Mouse (Mus musculus): Measurements from ENCODE around the gene Sapcd1. TPM values are rescaled to one million over a fixed set of nuclear protein-coding genes. Genes with fewer than 3 reads are reported as not detected.

The Sapcd1 gene
- polyA plus RNA-seq, 1 experiment: 0.87 TPM

DNA sequence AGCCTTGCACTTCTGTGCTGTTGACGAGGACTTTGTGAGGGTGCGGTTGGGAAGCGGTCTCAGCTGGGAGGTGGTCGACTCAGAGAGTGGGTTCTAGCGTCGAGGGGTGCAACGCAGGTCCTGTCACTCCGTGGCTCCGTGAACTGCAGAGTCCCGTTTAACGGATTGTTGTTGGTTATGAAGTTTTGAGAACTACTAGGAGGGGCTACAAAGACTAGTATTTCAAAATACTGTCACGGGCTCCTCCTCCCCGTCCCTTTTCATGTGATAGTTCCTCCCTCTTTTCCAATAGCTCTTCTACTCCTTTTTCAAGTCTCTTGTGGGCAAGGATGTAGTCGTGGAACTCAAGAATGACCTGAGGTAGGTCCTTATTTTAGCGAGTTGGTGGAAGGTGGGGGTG is 45.5 kb downstream of the Sapcd1 start:
- under 1% methylated on average over 15 of the region's 15 CpGs for WGBS
- peak overlapping the region; percentile 81 for H3K4me3 ChIP-seq (ENCODE audit: low read depth, low read length)
- TF ChIP-seq POLR2A (IDR thresholded peaks at IDR 0.05; ENCODE audit: low read depth, low read length) (no peak), CTCF (IDR thresholded peaks at IDR 0.05; ENCODE audit: extremely low read depth, insufficient read length, insufficient replicate concordance, low read depth, low read length) (no peak)
- H3K36me3 ChIP-seq (ENCODE audit: control insufficient read depth, insufficient read depth, low read length): peaks cover 16% of the 10 kb centered on the region
- H3K4me1 ChIP-seq (ENCODE audit: control insufficient read depth, insufficient read depth, insufficient read length, low read length): peaks cover 4% of the 10 kb centered on the region; the same call in 1 of the 2 replicates
- no peak overlapping the region; the same call in 1 of the 2 replicates for H3K27ac ChIP-seq (ENCODE audit: insufficient read depth, low read depth, low read length)
- H3K27me3 ChIP-seq (ENCODE audit: control insufficient read depth, insufficient read depth, low read length): no peaks in the 10 kb centered on the region

DNA sequence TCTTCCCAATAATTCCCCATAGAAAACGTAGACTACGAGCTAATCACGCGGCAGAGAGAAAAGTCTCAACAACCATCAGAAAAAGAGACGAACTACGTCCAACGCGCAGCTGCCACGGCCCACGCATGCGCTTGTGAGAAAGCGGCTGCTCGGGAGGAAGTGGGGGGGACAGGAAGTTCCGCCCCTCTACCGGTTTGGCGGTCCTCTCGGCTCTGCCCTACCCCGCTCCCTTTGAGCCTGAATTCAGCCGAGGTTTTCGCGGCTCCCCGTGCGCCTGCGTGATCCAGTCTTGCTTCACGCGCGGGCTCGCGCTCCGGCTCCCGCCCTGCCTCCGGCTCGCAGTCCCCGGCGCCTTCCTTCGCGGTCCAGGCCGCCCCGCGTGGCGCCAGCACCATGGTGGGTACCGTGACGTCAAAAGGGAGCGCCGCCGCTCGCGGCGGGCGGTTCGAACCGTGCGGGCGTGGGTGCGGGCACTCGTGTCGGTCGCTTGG is 46.1 kb downstream of the Sapcd1 start, which contains the start of gene Lsm2:
Lsm2 (plus strand) TSS at position 173 of the 491 bp plus-strand sequence.
- H3K27ac ChIP-seq (ENCODE audit: insufficient read depth, low read depth, low read length): peak within 1 kb of the TSS; percentile 93
- TF ChIP-seq POLR2A (IDR thresholded peaks at IDR 0.05; ENCODE audit: low read depth, low read length): peak; percentile 72
- TF ChIP-seq CTCF (IDR thresholded peaks at IDR 0.05; ENCODE audit: extremely low read depth, insufficient read length, insufficient replicate concordance, low read depth, low read length): no peak
- WGBS: under 1% methylated on average over 58 of the region's 58 CpGs
- H3K4me1 ChIP-seq (ENCODE audit: control insufficient read depth, insufficient read depth, insufficient read length, low read length): peaks cover 4% of the 10 kb centered on the region; the same call in 1 of the 2 replicates
- H3K4me3 ChIP-seq (ENCODE audit: low read depth, low read length): peak within 1 kb of the TSS; percentile 81
- peaks cover 16% of the 10 kb centered on the region for H3K36me3 ChIP-seq (ENCODE audit: control insufficient read depth, insufficient read depth, low read length)
- H3K27me3 ChIP-seq (ENCODE audit: control insufficient read depth, insufficient read depth, low read length): no peaks in the 10 kb centered on the region

DNA sequence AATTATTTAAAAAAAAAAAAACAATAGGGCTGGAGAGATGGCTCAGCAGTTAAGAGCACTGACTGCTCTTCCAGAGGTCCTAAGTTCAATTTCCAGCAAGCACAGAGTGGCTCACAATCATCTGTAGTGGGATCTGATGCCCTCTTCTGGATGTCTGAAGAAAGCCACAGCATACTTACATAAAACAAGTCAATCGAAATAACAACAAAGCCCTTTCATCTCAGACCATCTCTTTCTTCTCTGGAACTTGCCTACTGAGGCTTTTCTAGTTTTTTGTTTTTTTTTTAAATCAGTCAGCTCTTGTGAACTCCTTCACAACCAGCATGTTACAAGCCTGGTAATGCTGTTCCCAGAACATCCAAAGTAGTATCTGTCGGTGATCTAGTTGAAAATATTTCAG is 47.2 kb downstream of the Sapcd1 start:
- WGBS: 2% methylated on average over 2 of the region's 2 CpGs
- Histone ChIP-seq H3K27me3 (ENCODE audit: control insufficient read depth, insufficient read depth, low read length) (no peaks in the 10 kb centered on the region), H3K4me1 (ENCODE audit: control insufficient read depth, insufficient read depth, insufficient read length, low read length) (peaks cover 4% of the 10 kb centered on the region; the same call in 1 of the 2 replicates), H3K4me3 (ENCODE audit: low read depth, low read length) (no peak overlapping the region), H3K36me3 (ENCODE audit: control insufficient read depth, insufficient read depth, low read length) (peaks cover 8% of the 10 kb centered on the region), H3K27ac (ENCODE audit: insufficient read depth, low read depth, low read length) (peak overlapping the region; percentile 25; the same call in 1 of the 2 replicates)
- TF ChIP-seq CTCF (IDR thresholded peaks at IDR 0.05; ENCODE audit: extremely low read depth, insufficient read length, insufficient replicate concordance, low read depth, low read length): no peak
- TF ChIP-seq POLR2A (IDR thresholded peaks at IDR 0.05; ENCODE audit: low read depth, low read length): no peak

DNA sequence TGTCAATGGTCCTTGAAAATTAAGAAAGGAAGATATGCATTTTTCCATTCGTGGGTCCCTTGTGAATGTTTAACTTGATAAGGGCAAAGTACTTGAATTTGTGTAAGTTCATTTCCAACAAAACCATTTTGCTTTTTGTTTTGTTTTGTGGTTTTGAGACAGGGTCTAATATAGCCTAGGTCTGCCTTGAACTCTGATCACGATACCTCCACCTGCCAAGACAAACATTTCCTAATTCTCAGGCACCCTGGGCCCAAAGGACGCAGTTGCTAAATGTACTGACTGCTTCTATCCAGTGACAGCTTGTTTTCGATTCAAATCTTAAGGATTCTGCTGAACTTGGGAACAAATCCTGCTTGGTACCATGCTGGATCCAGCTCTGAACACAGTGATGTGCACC is 48.2 kb downstream of the Sapcd1 start:
- Histone ChIP-seq H3K4me1 (ENCODE audit: control insufficient read depth, insufficient read depth, insufficient read length, low read length) (peaks cover 4% of the 10 kb centered on the region; the same call in 1 of the 2 replicates), H3K36me3 (ENCODE audit: control insufficient read depth, insufficient read depth, low read length) (no peaks in the 10 kb centered on the region; the same call in 1 of the 2 replicates), H3K27ac (ENCODE audit: insufficient read depth, low read depth, low read length) (no peak overlapping the region), H3K4me3 (ENCODE audit: low read depth, low read length) (no peak overlapping the region), H3K27me3 (ENCODE audit: control insufficient read depth, insufficient read depth, low read length) (no peaks in the 10 kb centered on the region)
- 49% methylated on average over 4 of the region's 4 CpGs for WGBS
- TF ChIP-seq CTCF (IDR thresholded peaks at IDR 0.05; ENCODE audit: extremely low read depth, insufficient read length, insufficient replicate concordance, low read depth, low read length) (no peak), POLR2A (IDR thresholded peaks at IDR 0.05; ENCODE audit: low read depth, low read length) (no peak)

GRCm38 (mm10) chr17:34978239-34978638 is 49.6 kb downstream of the Sapcd1 start:
- Histone ChIP-seq H3K27ac (ENCODE audit: insufficient read depth, low read depth, low read length) (no peak overlapping the region), H3K4me1 (ENCODE audit: control insufficient read depth, insufficient read depth, insufficient read length, low read length) (peaks cover 4% of the 10 kb centered on the region; the same call in 1 of the 2 replicates), H3K27me3 (ENCODE audit: control insufficient read depth, insufficient read depth, low read length) (no peaks in the 10 kb centered on the region), H3K4me3 (ENCODE audit: low read depth, low read length) (no peak overlapping the region), H3K36me3 (ENCODE audit: control insufficient read depth, insufficient read depth, low read length) (no peaks in the 10 kb centered on the region)
- no peak for TF ChIP-seq POLR2A (IDR thresholded peaks at IDR 0.05; ENCODE audit: low read depth, low read length)
- no peak for TF ChIP-seq CTCF (IDR thresholded peaks at IDR 0.05; ENCODE audit: extremely low read depth, insufficient read length, insufficient replicate concordance, low read depth, low read length)
- WGBS: 93% methylated on average over 27 of the region's 27 CpGs

GRCm38 (mm10) chr17:34977000-34977399 is 50.8 kb downstream of the Sapcd1 start:
- Histone ChIP-seq H3K4me1 (ENCODE audit: control insufficient read depth, insufficient read depth, insufficient read length, low read length) (peaks cover 4% of the 10 kb centered on the region; the same call in 1 of the 2 replicates), H3K27ac (ENCODE audit: insufficient read depth, low read depth, low read length) (no peak overlapping the region), H3K27me3 (ENCODE audit: control insufficient read depth, insufficient read depth, low read length) (no peaks in the 10 kb centered on the region), H3K4me3 (ENCODE audit: low read depth, low read length) (no peak overlapping the region), H3K36me3 (ENCODE audit: control insufficient read depth, insufficient read depth, low read length) (no peaks in the 10 kb centered on the region)
- WGBS: 96% methylated on average over 20 of the region's 20 CpGs
- no peak for TF ChIP-seq POLR2A (IDR thresholded peaks at IDR 0.05; ENCODE audit: low read depth, low read length)
- TF ChIP-seq CTCF (IDR thresholded peaks at IDR 0.05; ENCODE audit: extremely low read depth, insufficient read length, insufficient replicate concordance, low read depth, low read length): no peak

Other genes starting within 250 kb of the Sapcd1 start
- gene Cyp21a1, start 223.5 kb downstream of the Sapcd1 start, polyA plus RNA-seq (2012; rRNA removed): 0.18 and 0.67 TPM in 2 replicates
- gene Stk19, start 191.1 kb downstream of the Sapcd1 start, polyA plus RNA-seq (2012; rRNA removed): 28.6 and 56.3 TPM in 2 replicates
- gene Dxo, start 191.0 kb downstream of the Sapcd1 start, polyA plus RNA-seq (2012; rRNA removed): 31.5 and 51.8 TPM in 2 replicates
- gene Skiv2l, start 177.8 kb downstream of the Sapcd1 start, polyA plus RNA-seq (2012; rRNA removed): 48.1 and 79.3 TPM in 2 replicates
- 7.8 and 18.3 TPM in 2 replicates for gene Nelfe, start 177.6 kb downstream of the Sapcd1 start, polyA plus RNA-seq (2012; rRNA removed)
- 22.4 and 71.5 TPM in 2 replicates for gene Cfb, start 165.5 kb downstream of the Sapcd1 start, polyA plus RNA-seq (2012; rRNA removed)
- gene Zbtb12, start 148.5 kb downstream of the Sapcd1 start, polyA plus RNA-seq (2012; rRNA removed): 2.9 and 6.8 TPM in 2 replicates
- gene Gm20547, start 146.0 kb downstream of the Sapcd1 start, polyA plus RNA-seq (2012; rRNA removed): not detected in 2 replicates
- gene C2, start 129.8 kb downstream of the Sapcd1 start, polyA plus RNA-seq (2012; rRNA removed): 4.3 and 10.6 TPM in 2 replicates
- gene Ehmt2, start 129.5 kb downstream of the Sapcd1 start, polyA plus RNA-seq (2012; rRNA removed): 101 and 242 TPM in 2 replicates
- gene Slc44a4, start 113.5 kb downstream of the Sapcd1 start, polyA plus RNA-seq (2012; rRNA removed): 64.8 and 101 TPM in 2 replicates
- gene Neu1, start 96.8 kb downstream of the Sapcd1 start, polyA plus RNA-seq (2012; rRNA removed): 21.2 and 68.8 TPM in 2 replicates
- gene Hspa1b, start 68.8 kb downstream of the Sapcd1 start, polyA plus RNA-seq (2012; rRNA removed): 17.1 and 19.8 TPM in 2 replicates
- not detected in 2 replicates for gene Gm20481, start 58.1 kb downstream of the Sapcd1 start, polyA plus RNA-seq (2012; rRNA removed)
- gene Hspa1a, start 55.9 kb downstream of the Sapcd1 start, polyA plus RNA-seq (2012; rRNA removed): 8.9 and 9.3 TPM in 2 replicates
- gene Hspa1l, start 55.3 kb downstream of the Sapcd1 start, polyA plus RNA-seq (2012; rRNA removed): 0.06 and 0.14 TPM in 2 replicates
- 51.7 and 82.1 TPM in 2 replicates for gene Lsm2, start 46.2 kb downstream of the Sapcd1 start, polyA plus RNA-seq (2012; rRNA removed)
- 123 and 182 TPM in 2 replicates for gene Vars, start 27.0 kb downstream of the Sapcd1 start, polyA plus RNA-seq (2012; rRNA removed)
- gene Vwa7, start 11.4 kb downstream of the Sapcd1 start, polyA plus RNA-seq (2012; rRNA removed): 0.82 and 1.2 TPM in 2 replicates
- 2.2 and 2.3 TPM in 2 replicates for gene Msh5, start 18.7 kb upstream of the Sapcd1 start, polyA plus RNA-seq (2012; rRNA removed)
- 134 and 219 TPM in 2 replicates for gene Clic1, start 21.9 kb upstream of the Sapcd1 start, polyA plus RNA-seq (2012; rRNA removed)
- 8.5 and 14.5 TPM in 2 replicates for gene Ddah2, start 31.0 kb upstream of the Sapcd1 start, polyA plus RNA-seq (2012; rRNA removed)
- gene Ly6g6c, start 37.4 kb upstream of the Sapcd1 start, polyA plus RNA-seq (2012; rRNA removed): 9.3 and 9.9 TPM in 2 replicates
- gene Mpig6b, start 38.2 kb upstream of the Sapcd1 start, polyA plus RNA-seq (2012; rRNA removed): 0.28 and 0.39 TPM in 2 replicates
- 1.3 and 19.4 TPM in 2 replicates for gene Ly6g6e, start 48.9 kb upstream of the Sapcd1 start, polyA plus RNA-seq (2012; rRNA removed)
- gene Ly6g6d, start 50.0 kb upstream of the Sapcd1 start, polyA plus RNA-seq (2012; rRNA removed): 7.2 and 10.7 TPM in 2 replicates
- gene Ly6g6f, start 57.6 kb upstream of the Sapcd1 start, polyA plus RNA-seq (2012; rRNA removed): 1.2 and 3.8 TPM in 2 replicates
- 114 and 183 TPM in 2 replicates for gene Abhd16a, start 61.2 kb upstream of the Sapcd1 start, polyA plus RNA-seq (2012; rRNA removed)
- not detected in 2 replicates for gene Ly6g5c, start 80.3 kb upstream of the Sapcd1 start, polyA plus RNA-seq (2012; rRNA removed)
- gene Ly6g5b, start 87.4 kb upstream of the Sapcd1 start, polyA plus RNA-seq (2012; rRNA removed): 0.76 and 1.4 TPM in 2 replicates
- gene Gpank1, start 93.4 kb upstream of the Sapcd1 start, polyA plus RNA-seq (2012; rRNA removed): 10.5 and 25.3 TPM in 2 replicates
- gene Csnk2b, start 94.0 kb upstream of the Sapcd1 start, polyA plus RNA-seq (2012; rRNA removed): 226 and 448 TPM in 2 replicates
- 6.9 and 16.2 TPM in 2 replicates for gene D17H6S53E, start 98.4 kb upstream of the Sapcd1 start, polyA plus RNA-seq (2012; rRNA removed)
- gene Apom, start 104.0 kb upstream of the Sapcd1 start, polyA plus RNA-seq (2012; rRNA removed): 0.15 and 0.25 TPM in 2 replicates
- 93.6 and 184 TPM in 2 replicates for gene Bag6, start 107.2 kb upstream of the Sapcd1 start, polyA plus RNA-seq (2012; rRNA removed)
- 177 and 352 TPM in 2 replicates for gene Prrc2a, start 136.9 kb upstream of the Sapcd1 start, polyA plus RNA-seq (2012; rRNA removed)
- 0.36 and 1.6 TPM in 2 replicates for gene Aif1, start 148.1 kb upstream of the Sapcd1 start, polyA plus RNA-seq (2012; rRNA removed)
- gene Lst1, start 160.4 kb upstream of the Sapcd1 start, polyA plus RNA-seq (2012; rRNA removed): 11.5 and 18.8 TPM in 2 replicates
- gene Ltb, start 166.4 kb upstream of the Sapcd1 start, polyA plus RNA-seq (2012; rRNA removed): 26.2 and 32.9 TPM in 2 replicates
- 0.94 and 1.8 TPM in 2 replicates for gene Tnf, start 174.0 kb upstream of the Sapcd1 start, polyA plus RNA-seq (2012; rRNA removed)
- gene Lta, start 177.3 kb upstream of the Sapcd1 start, polyA plus RNA-seq (2012; rRNA removed): 0.47 and 0.66 TPM in 2 replicates
- 0.22 TPM in 1 of 2 replicates, not detected in the other for gene Gm16181, start 192.8 kb upstream of the Sapcd1 start, polyA plus RNA-seq (2012; rRNA removed)
- gene Atp6v1g2, start 205.6 kb upstream of the Sapcd1 start, polyA plus RNA-seq (2012; rRNA removed): 1.0 and 2.8 TPM in 2 replicates
- gene Nfkbil1, start 207.8 kb upstream of the Sapcd1 start, polyA plus RNA-seq (2012; rRNA removed): 13.7 and 36.3 TPM in 2 replicates
- gene Ddx39b, start 213.7 kb upstream of the Sapcd1 start, polyA plus RNA-seq (2012; rRNA removed): 95.6 and 194 TPM in 2 replicates
- 776 and 1,546 TPM in 2 replicates for gene H2-D1, start 234.7 kb upstream of the Sapcd1 start, polyA plus RNA-seq (2012; rRNA removed)